Mouse (Mus musculus): ENCODE results near the gene Ilf3. TPM values are rescaled to one million over a fixed set of nuclear protein-coding genes. Genes with fewer than 3 reads are reported as not detected.

The Ilf3 gene
- polyA plus RNA-seq, 1 experiment, result 54.2 TPM

DNA sequence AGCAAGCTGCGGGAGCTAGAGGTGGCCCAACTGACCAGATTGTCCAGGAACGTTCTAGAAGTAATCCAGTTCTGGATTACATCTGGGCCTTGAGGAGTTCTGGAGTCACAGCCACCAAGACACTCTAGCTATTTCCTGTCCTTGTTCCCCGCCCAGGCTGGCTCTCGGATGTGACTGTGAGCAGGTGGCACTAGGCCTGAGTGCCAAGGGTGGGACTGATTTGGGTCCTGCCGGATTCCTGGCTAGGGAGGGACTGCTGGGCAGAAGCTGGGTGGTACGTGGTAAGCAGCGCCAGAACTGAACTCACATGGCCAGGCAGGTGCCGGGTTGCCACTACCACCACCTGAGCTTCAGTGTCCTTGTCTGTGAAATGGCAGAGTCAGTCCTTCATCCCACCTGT lies 83.7 kb downstream of the Ilf3 start:
- DNase-seq (ENCODE audit: low read depth in 1 of 2, low spot score in 2 of 2), result no peak
- peaks cover 38% of the 10 kb centered on the region; the same call in 1 of the 2 replicates for H3K4me1 ChIP-seq (ENCODE audit: control insufficient read depth, insufficient read depth, insufficient read length)
- H3K4me3 ChIP-seq (ENCODE audit: extremely low read depth, insufficient read depth, insufficient read length), result no peak overlapping the region
- WGBS, result 81% methylated on average over 8 of the region's 8 CpGs
- H3K36me3 ChIP-seq (ENCODE audit: control insufficient read depth, insufficient read depth, low read length), result peaks cover 2% of the 10 kb centered on the region; the same call in 1 of the 2 replicates
- no peak for TF ChIP-seq POLR2A (IDR thresholded peaks at IDR 0.05; ENCODE audit: low read depth, low read length)
- TF ChIP-seq CTCF (IDR thresholded peaks at IDR 0.05; ENCODE audit: extremely low read depth, insufficient read depth, insufficient read length, insufficient replicate concordance), result no peak
- no peak overlapping the region for H3K27ac ChIP-seq (ENCODE audit: insufficient read depth, low read length)
- H3K27me3 ChIP-seq (ENCODE audit: control insufficient read depth, insufficient read depth, low read length), result no peaks in the 10 kb centered on the region

- Histone ChIP-seq H3K4me3 (ENCODE audit: extremely low read depth, insufficient read depth, insufficient read length) (no peak overlapping the region), H3K4me1 (ENCODE audit: control insufficient read depth, insufficient read depth, insufficient read length) (peaks cover 38% of the 10 kb centered on the region; the same call in 1 of the 2 replicates), H3K27ac (ENCODE audit: insufficient read depth, low read length) (no peak overlapping the region), H3K36me3 (ENCODE audit: control insufficient read depth, insufficient read depth, low read length) (peaks cover 2% of the 10 kb centered on the region; the same call in 1 of the 2 replicates), H3K27me3 (ENCODE audit: control insufficient read depth, insufficient read depth, low read length) (no peaks in the 10 kb centered on the region)
- 50% methylated on average over 8 of the region's 8 CpGs for WGBS
- TF ChIP-seq CTCF (IDR thresholded peaks at IDR 0.05; ENCODE audit: extremely low read depth, insufficient read depth, insufficient read length, insufficient replicate concordance), result no peak
- no peak for TF ChIP-seq POLR2A (IDR thresholded peaks at IDR 0.05; ENCODE audit: low read depth, low read length)
- DNase-seq (ENCODE audit: low read depth in 1 of 2, low spot score in 2 of 2), result no peak
Observed at GRCm38 (mm10) chr9:21451870-21452269, 84.2 kb downstream of the Ilf3 start.

DNA sequence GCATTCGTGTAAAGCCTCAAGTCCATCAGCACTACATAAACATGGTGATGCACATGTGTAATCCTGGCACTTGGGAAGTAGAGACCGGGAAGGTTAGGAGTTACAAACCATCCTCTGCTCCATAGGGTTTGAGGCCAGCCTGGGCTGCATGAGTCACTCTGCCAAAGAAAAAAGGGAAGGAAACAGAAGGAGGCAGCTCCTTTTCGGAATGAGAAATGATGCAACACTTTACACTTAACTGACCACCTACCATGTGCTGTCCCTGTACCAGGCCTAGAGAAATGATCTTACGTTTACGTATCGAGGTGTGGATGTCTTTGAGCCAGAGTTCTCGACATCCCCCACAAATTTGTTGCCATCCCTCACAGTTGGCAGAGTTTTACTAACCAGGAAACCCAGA lies 85.3 kb downstream of the Ilf3 start:
- Histone ChIP-seq H3K4me1 (ENCODE audit: control insufficient read depth, insufficient read depth, insufficient read length) (peaks cover 32% of the 10 kb centered on the region; the same call in 1 of the 2 replicates), H3K27me3 (ENCODE audit: control insufficient read depth, insufficient read depth, low read length) (no peaks in the 10 kb centered on the region), H3K4me3 (ENCODE audit: extremely low read depth, insufficient read depth, insufficient read length) (no peak overlapping the region), H3K36me3 (ENCODE audit: control insufficient read depth, insufficient read depth, low read length) (peaks cover 2% of the 10 kb centered on the region; the same call in 1 of the 2 replicates), H3K27ac (ENCODE audit: insufficient read depth, low read length) (peak overlapping the region; percentile 29; the same call in 1 of the 2 replicates)
- DNase-seq (ENCODE audit: low read depth in 1 of 2, low spot score in 2 of 2), result no peak
- TF ChIP-seq CTCF (IDR thresholded peaks at IDR 0.05; ENCODE audit: extremely low read depth, insufficient read depth, insufficient read length, insufficient replicate concordance) (no peak), POLR2A (IDR thresholded peaks at IDR 0.05; ENCODE audit: low read depth, low read length) (no peak)
- WGBS, result 48% methylated on average over 7 of the region's 7 CpGs

GRCm38 (mm10) chr9:21453459-21453858 lies 85.8 kb downstream of the Ilf3 start:
- Histone ChIP-seq H3K27ac (ENCODE audit: insufficient read depth, low read length) (peak overlapping the region; percentile 29; the same call in 1 of the 2 replicates), H3K4me1 (ENCODE audit: control insufficient read depth, insufficient read depth, insufficient read length) (peaks cover 30% of the 10 kb centered on the region; the same call in 1 of the 2 replicates), H3K4me3 (ENCODE audit: extremely low read depth, insufficient read depth, insufficient read length) (no peak overlapping the region), H3K27me3 (ENCODE audit: control insufficient read depth, insufficient read depth, low read length) (no peaks in the 10 kb centered on the region), H3K36me3 (ENCODE audit: control insufficient read depth, insufficient read depth, low read length) (peaks cover 4% of the 10 kb centered on the region)
- WGBS, result 62% methylated on average over 2 of the region's 2 CpGs
- TF ChIP-seq POLR2A (IDR thresholded peaks at IDR 0.05; ENCODE audit: low read depth, low read length) (no peak), CTCF (IDR thresholded peaks at IDR 0.05; ENCODE audit: extremely low read depth, insufficient read depth, insufficient read length, insufficient replicate concordance) (no peak)
- DNase-seq (ENCODE audit: low read depth in 1 of 2, low spot score in 2 of 2), result no peak

DNA sequence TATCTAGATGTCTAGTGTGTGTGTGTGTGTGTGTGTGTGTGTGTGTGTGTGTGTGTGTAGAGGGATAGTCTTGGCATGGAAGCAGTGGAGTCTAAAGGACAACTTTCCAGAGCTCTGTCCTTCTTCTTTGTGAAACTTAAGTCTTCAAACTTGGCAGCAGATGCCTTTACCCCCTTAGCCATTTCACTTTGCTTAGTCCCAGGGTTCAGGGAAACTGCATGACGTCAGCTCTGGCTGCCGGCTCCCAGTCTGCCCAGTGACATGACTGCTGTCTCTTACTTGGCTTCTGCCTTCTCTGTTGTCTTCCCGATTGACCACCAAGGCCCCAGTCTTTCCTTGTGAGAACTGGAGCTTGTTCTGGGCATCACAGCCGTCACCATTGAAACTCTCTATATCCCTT lies 86.9 kb downstream of the Ilf3 start:
- peaks cover 29% of the 10 kb centered on the region; the same call in 1 of the 2 replicates for H3K4me1 ChIP-seq (ENCODE audit: control insufficient read depth, insufficient read depth, insufficient read length)

More for the DNA sequence above, 86.9 kb downstream of the Ilf3 start:
- Histone ChIP-seq H3K36me3 (ENCODE audit: control insufficient read depth, insufficient read depth, low read length) (peaks cover 11% of the 10 kb centered on the region), H3K27ac (ENCODE audit: insufficient read depth, low read length) (no peak overlapping the region), H3K4me3 (ENCODE audit: extremely low read depth, insufficient read depth, insufficient read length) (no peak overlapping the region), H3K27me3 (ENCODE audit: control insufficient read depth, insufficient read depth, low read length) (no peaks in the 10 kb centered on the region)
- TF ChIP-seq POLR2A (IDR thresholded peaks at IDR 0.05; ENCODE audit: low read depth, low read length), result no peak
- no peak for TF ChIP-seq CTCF (IDR thresholded peaks at IDR 0.05; ENCODE audit: extremely low read depth, insufficient read depth, insufficient read length, insufficient replicate concordance)
- no peak for DNase-seq (ENCODE audit: low read depth in 1 of 2, low spot score in 2 of 2)
- 86% methylated on average over 4 of the region's 4 CpGs for WGBS

Other genes with a start within 250 kb of the Ilf3 start
- 46.1 and 52.2 TPM in 2 replicates for gene Tyk2, start 236.6 kb upstream of the Ilf3 start, polyA plus RNA-seq (2012; rRNA removed)
- gene Cdc37, start 217.9 kb upstream of the Ilf3 start, polyA plus RNA-seq (2012; rRNA removed), result 39.5 and 44.7 TPM in 2 replicates
- gene Pde4a, start 202.2 kb upstream of the Ilf3 start, polyA plus RNA-seq (2012; rRNA removed), result 12.4 and 13.1 TPM in 2 replicates
- 55.4 and 78.4 TPM in 2 replicates for gene Keap1, start 128.5 kb upstream of the Ilf3 start, polyA plus RNA-seq (2012; rRNA removed)
- 12.2 and 21.3 TPM in 2 replicates for gene S1pr5, start 119.4 kb upstream of the Ilf3 start, polyA plus RNA-seq (2012; rRNA removed)
- 44.8 and 48.4 TPM in 2 replicates for gene Atg4d, start 102.6 kb upstream of the Ilf3 start, polyA plus RNA-seq (2012; rRNA removed)
- gene Kri1, start 79.9 kb upstream of the Ilf3 start, polyA plus RNA-seq (2012; rRNA removed), result 40.8 and 43.1 TPM in 2 replicates
- 87.4 and 115 TPM in 2 replicates for gene Cdkn2d, start 76.5 kb upstream of the Ilf3 start, polyA plus RNA-seq (2012; rRNA removed)
- 2.0 and 2.5 TPM in 2 replicates for gene Ap1m2, start 55.5 kb upstream of the Ilf3 start, polyA plus RNA-seq (2012; rRNA removed)
- 166 and 184 TPM in 2 replicates for gene Slc44a2, start 47.2 kb upstream of the Ilf3 start, polyA plus RNA-seq (2012; rRNA removed)
- gene Qtrt1, start 44.0 kb downstream of the Ilf3 start, polyA plus RNA-seq (2012; rRNA removed), result 38.7 and 63.6 TPM in 2 replicates
- gene Dnm2, start 57.0 kb downstream of the Ilf3 start, polyA plus RNA-seq (2012; rRNA removed), result 223 and 245 TPM in 2 replicates
- 10.5 and 13.5 TPM in 2 replicates for gene Tmed1, start 142.4 kb downstream of the Ilf3 start, polyA plus RNA-seq (2012; rRNA removed)
- 69.1 and 79.0 TPM in 2 replicates for gene AB124611, start 158.3 kb downstream of the Ilf3 start, polyA plus RNA-seq (2012; rRNA removed)
- 59.3 and 87.8 TPM in 2 replicates for gene Carm1, start 179.0 kb downstream of the Ilf3 start, polyA plus RNA-seq (2012; rRNA removed)
- gene Timm29, start 224.9 kb downstream of the Ilf3 start, polyA plus RNA-seq (2012; rRNA removed), result 14.9 and 17.6 TPM in 2 replicates
- gene Yipf2, start 225.0 kb downstream of the Ilf3 start, polyA plus RNA-seq (2012; rRNA removed), result 22.0 and 29.0 TPM in 2 replicates
- 30.2 and 44.3 TPM in 2 replicates for gene Smarca4, start 248.3 kb downstream of the Ilf3 start, polyA plus RNA-seq (2012; rRNA removed)